Mouse (Mus musculus): ENCODE measurements at regions not wholly inside any gene's neighbourhood (a gene's known extent, or its start where the extent isn't known, plus 50 kb on each side); places are given as distances from the start of the nearest gene placed in this dataset.

DNA sequence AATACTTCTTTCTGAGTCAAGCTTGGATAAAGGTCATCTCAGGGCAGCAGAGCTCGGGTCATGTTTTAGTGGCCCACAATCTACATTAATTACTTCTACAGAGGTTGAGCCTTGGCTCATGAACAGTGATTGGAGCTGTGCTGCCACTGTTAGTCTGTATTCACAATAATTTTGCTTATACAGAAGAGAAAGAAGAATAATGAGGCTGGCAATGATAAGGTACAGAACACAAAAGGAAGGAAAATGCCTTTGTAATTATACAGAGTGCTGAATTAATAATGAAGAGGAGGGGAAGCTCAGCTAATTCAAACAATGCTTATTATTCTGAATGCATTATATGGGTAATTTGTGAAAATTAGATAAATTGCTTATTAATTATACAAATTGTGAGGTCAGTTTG is 573.9 kb upstream of the Cblb start:
- DNase-seq = no peak

DNA sequence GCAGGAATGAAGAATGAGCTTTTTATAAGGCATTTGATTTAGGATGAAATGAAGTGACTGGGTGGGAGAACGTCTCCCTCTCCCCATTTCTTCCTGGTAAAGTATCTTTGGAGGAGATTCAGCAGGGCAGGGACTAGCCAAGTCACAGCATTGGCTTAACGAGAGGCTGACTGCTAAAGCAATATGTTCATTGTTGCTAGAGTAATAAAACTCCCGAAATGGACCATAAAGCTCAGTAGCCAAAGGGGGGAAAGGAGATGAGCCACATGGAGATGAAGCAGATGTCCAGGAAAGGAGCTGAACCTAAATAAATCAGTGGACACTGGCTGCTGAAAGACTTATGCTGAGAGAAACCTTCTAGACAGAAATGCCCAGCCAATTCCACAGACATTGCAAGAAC is 555.3 kb upstream of the Cblb start:
- DNase-seq = no peak

DNA sequence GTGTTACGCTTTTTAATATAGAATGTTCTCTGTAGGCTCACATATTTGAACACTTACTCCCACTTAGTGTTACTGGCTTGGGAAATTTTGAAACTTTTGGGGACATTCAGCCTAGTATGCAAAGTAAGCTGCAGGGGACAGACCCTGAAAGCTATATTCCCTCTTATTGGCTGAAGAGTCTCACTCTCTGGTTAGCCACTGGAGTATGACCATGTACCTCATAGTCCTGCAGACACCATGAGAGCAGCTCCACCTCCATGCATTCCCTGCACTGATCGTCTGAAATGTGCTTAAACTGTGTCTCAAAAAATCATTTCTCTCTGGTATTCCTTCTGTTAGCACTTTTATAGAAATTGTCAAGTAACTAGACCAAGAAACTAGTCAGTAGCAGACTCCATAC is 534.9 kb upstream of the Cblb start:
- DNase-seq = no peak

DNA sequence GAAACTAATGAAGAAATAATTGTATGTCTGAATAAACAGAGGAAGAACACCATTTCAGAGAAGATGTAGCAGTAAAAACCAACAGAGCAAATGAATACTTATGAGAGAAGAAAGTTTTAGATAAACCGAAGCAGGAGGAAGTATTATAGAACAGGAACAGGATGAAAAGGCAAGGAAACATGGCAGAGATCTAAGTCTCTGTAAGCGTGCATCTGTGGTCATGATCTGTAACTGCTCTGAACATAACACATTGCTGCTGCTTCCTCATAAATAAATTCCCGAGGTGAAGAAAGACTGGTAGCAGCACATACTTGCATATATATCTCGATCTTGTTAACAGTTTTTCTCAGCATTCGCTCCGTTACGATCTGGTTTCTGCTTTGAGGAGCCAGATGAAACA is 533.2 kb upstream of the Cblb start:
- DNase-seq = no peak

DNA sequence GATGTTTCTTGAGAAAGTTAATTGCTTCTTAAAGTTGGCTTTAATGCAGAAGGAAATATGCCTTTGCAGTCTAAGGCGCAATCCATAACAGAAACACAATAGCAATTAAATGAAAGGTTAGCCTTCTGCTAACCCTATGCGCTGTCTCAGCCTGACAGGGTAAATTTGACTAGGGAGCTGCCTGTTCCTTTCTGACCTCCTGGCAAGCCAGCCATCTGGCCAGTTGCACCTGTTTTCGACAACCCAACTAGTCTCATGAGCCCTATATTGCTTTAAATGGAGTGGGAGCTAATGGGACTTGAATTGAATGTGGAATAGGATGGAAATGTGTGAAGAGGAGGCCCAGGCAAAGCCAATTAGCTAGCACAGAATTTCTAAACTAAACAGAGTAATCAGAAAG is 513.9 kb upstream of the Cblb start:
- DNase-seq = no peak

DNA sequence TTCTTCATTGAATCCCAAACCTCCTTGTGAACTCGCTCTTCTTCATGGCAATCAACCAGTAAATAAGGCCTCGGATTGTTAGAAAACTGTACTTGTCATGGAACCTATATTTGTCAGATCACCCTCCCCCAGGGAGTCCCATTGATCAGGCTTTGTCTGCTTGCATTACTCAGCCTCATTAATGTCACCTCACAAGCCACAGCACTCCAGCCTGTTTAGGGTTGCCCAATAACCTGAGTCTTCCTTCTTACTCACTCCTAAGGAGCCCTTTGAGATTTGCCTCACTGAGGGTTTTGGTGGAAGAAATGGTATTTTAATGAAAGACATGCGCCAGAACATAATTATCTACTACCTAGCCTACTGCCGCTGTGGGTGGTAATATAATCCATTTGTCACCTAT is 510.3 kb upstream of the Cblb start:
- DNase-seq = no peak

DNA sequence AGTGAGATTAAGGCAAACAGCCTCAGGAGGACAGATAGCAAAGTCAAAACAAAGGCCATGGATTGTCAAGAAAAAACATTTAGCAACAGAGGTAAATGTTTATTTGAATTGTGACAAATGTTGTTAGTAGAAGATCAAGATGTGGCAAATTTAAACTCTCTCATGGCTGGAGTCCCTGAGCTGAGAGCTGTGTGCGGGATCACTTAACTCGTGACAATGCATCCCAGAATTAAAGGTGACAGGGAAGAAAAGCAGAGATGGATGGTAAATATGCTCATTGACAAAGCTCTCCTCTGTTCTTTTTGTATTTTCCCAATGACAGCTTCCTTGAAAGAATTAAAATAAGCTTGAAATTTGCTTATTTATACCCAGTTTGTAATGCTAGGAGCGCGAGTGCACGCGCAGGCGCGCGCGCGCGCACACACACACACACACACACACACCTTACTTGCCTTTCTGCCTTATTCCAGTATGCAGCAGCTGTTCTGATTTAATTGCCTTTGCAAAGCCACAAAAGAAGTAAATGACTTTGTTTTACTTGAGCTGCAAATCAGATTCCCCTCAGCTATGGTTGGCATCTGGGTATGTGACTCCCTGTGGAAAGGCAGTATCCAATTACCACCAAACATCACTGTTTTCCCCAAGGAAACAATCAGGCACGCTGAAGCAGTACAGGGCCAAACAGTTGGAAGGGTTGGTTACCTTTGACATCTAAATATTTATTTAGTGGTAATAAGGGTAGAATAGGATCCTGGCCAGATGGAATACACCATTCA is 509.5 kb upstream of the Cblb start:
- DNase-seq = no peak

DNA sequence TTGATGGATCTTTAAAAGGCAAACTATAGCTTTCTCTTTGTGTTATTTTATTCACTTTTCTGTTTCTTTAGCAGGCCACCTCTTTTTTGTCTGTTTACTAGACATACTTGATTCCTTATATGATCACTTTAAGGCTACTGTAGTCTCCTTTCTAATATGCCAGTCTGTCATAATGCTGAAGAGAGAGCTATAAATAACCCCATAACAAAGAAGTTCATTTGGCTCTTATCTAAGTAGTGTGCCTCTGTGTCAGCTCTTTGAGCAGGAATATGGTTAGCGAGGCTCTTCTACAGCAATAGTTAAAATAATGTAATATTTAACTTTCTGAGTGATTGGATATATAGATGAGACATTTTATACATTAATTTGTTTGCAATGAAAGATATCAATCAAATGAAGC is 507.0 kb upstream of the Cblb start:
- no peak for DNase-seq

DNA sequence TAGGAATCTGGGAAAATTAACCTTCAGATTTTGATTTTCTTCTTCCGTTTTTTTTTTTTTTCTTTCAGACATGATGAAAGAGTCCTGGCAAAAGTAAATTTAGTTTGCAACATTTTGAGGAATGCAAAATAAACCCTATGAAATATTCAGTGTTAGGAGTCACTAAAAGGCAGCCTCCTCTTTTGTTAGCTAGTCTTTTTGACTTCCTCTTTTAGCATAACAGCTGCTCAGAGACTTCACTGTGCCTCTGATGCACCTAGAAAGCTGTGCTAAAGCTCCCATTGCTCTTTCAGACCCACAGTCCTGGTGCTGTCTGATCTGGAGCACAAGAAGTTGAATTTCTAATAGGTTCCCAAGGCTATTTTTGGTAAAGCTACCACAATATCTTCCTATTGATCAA is 498.5 kb upstream of the Cblb start:
- DNase-seq = no peak

DNA sequence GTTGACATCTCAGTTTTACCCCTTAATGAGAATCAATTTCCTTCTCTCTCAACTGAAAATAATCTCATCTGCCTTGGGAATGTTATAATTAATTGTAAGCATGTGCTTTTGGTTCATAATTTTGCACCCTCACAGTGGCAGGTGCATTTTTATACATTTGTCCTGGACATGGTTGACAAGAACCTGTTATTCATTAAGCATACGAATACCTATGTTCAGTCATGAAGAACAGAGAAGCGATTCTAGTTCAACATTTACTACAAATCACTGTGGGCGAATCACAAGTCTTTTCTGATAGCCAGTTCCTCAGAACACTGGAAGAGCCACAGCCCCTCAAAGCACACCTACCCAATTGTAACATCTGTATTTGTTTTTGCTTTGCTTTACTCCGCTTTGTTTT is 487.3 kb upstream of the Cblb start:
- DNase-seq = peak; percentile 4

DNA sequence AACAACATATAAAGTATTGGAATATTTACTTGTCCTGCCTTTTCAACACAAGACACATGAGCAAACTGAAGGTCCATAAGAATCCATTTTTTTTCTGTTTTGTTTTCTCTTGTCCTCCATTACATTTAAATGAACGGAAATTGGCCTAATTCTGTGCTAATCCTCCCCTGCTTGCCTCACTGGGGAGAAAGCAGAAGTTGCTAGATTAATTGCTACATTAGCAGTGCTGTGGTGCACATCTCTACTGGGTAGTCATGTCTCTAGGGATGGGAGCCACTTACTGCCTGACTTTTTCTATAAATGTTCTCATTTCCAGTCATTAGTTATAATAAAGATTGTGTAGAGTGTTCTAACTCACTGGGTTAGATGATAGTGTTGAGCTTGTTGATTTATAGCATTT is 484.0 kb upstream of the Cblb start:
- no peak for DNase-seq

DNA sequence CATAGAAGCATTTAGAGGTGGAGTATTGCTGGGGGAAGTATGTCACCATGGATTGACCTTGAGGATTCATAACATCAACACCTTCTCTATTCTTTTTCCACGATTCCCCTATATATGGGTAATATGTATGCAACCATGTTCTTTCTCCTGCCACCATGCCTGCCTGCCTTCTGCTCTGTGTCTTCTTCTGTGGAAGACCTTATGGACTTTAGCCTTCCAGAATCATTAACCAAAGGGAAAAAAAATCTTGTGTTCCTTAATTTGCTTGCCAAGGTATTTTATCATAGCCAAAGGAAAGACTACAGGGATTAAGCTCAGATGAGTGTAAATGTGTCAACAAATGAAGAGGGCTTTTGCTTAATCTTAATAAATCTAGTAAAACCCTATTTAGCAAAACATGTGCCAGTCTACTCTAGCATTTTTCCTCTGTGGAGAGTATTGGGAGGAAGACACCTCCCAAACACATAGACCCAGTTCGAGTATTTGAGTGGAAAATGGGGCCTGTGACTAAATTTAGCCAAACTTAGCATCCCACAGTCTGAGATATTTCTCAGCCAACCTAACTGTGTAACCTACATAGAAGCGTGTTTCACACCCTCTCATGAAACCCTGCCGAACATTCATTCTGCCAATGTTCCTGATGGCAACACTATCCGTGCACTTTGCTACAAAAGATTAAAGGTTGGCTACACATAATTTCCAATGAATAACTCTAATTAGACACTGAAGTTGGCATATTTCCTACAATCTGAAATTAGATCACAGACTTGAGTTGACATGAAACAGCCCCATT is 468.0 kb upstream of the Cblb start:
- DNase-seq = peak; percentile 12

DNA sequence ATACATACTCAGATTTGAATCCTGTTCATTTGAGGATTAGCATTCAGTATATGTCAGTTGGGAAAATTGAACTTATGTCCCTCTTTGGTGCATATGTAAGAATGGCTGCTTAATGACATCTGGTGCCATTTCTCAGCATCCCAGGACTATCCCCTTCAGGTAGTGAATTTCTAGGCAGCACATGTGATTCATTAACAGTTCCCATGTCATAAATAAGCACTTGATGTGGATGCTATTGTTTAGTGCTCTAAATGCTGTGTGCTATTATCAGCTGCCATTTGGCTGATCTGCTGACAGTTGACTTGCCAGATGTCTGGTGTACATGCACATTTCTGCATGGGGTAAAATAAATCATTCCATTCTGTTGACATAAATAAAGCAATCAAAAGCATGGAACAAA is 467.0 kb upstream of the Cblb start:
- no peak for DNase-seq

DNA sequence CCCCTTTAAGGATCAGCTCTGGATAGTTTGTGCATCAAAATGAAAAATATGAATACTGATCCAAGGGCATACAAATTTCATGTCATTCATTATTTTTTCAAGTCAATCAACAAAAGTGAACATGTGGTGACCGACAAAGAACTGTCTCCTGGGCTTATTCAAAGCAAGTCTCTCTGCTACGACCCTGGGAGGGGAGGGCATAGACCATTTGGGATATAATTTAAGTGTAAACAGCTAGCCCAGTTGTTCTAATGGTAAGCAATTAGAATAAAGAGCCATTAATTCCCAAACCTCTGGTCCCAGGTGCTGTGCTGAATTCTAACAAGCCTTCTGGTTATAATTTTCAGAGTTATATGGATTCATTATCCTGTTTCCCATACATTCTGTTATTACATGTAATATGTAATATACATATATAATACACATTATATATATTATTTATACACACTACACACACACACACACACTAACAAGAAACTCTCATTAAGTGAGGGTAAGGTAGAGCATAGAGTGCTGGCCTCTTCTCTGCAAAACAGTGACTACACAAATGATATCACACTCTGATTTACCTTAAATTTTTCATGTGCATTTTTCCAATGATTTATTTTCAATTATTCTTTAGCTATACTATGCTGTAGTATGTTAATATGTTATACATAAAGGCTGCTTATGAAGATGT is 453.0 kb upstream of the Cblb start:
- no peak for DNase-seq

DNA sequence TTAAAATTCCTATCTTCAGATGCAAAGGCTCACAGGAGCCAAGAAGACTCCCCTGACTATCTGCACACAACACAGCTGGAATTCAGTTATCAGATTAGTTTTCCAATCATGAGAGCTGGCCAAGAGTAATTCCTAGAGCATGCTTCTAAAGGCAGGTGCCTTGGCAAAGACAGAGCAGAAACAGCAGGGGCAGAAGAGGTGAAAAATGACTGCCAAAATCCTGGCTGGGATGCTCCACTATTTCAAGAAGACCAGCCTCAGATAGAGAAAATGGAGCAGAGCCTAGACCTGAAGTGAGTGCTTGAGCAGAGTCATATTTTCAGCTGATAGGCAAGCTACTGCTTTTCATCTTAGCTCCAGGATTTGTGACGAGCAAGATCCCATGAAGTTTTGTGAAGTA is 450.5 kb upstream of the Cblb start:
- DNase-seq = no peak

DNA sequence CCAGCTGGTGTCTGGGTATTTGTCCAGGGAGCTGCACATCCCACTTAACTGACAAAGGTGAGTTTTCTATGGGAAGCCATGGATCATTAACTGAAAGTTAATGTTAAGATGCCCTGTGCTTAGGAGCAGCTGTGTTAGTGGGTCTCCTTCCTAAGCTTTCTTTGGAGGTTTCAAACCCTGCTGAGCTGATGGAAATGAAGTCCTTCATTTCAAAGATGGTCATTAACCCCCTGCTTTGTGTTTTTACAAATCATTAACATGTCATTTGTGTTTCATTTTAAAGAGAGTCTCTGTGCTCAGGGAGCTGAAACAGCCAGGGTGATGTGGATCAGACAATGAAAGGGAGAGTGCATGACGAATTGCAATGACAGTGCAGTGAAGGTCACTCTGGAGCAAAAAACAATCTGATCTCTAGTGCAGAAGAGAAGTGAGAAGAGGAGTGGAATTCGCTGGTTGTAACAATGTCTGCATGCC is 441.1 kb upstream of the Cblb start:
- no peak for DNase-seq

DNA sequence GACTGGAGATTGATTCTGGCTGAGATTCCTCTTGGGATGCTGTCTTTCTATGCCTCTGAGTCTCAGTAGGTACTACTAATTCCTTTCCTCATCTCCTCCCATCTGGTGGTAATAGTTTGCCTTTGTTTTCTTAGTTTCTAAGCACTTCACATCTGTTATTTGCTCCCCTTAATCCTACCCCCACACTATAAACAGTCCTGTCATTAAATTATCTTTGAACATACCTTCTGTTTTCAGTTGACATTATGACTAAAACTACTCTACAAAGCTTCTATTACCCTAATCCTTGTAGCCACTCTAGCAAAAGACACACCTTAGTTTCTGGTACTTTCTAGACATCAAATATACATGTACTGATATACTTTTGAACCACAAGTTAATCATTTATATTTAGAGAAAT is 413.4 kb upstream of the Cblb start:
- no peak for DNase-seq

DNA sequence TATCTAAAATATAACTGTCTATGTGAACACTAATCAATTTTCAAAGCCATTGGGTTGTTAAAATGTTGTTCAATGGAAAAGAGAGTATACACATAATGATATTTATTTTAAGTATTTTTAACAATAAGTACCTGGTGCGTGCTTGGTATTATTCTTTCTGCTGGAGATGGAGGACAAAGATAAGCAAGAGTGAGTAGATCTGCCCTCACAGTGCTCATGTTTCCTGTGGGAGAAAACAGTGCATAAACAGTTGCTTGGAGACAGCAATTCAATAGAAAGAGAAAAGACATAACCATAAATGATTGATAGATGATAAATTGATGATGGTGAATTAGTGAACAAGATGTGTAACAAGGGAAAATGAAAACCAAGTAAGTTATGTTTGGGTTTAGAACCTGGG is 384.4 kb upstream of the Cblb start:
- DNase-seq = no peak

DNA sequence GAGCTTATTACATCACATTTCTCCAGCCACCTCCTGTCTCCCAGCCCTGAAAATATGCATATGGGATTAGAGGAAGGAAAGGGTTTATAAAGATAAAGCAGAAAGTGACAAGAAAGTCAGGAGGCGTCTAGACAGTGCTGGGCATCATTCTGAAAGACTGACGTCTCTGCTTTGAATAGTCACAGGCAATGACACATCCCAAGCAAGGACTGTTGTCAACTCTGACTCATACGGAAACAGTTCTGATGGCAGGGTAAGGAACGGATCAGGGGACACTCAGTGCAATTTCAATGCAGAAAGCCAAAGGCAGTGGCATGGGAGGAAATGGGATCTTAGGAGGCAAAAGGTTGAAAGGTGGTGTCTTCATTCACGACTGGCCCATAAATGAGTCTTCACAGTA is 380.9 kb upstream of the Cblb start:
- DNase-seq = no peak

DNA sequence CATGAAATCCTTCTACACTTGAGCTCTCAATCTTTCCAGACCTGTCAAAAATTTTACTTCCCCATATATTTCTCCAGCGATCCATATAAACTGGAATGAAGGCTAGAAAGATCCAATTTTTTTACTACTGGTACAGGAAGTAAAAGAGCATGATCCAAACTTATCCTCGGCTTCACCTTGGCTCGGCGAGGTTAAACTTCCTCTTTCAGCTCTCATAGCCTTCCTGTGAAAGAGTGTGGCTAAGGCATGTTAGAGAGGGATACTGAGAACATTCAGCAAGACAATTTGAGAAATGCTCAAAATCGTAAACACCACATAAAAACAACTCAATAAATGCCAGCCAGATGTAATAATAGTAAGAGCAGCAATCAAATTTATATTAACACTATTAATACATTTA is 380.3 kb upstream of the Cblb start:
- no peak for DNase-seq

DNA sequence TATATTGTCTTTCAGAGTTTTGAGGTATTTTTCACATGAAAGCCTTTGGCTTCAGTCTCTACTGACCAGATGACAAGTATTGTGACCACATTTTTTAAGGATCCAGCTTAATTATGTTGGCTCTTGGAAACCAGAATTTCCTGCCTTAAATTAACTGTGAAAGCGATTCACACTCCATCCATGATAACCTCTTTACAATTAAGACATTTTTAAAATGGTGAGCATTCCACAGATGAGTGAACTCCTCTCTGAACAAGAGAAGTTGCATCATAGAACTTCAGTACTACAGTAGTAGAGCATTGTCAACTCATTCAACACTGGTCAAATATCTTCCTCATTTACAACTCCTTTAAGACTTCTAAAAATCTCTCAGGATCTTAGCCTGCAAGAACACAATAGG is 369.3 kb upstream of the Cblb start:
- DNase-seq = no peak

DNA sequence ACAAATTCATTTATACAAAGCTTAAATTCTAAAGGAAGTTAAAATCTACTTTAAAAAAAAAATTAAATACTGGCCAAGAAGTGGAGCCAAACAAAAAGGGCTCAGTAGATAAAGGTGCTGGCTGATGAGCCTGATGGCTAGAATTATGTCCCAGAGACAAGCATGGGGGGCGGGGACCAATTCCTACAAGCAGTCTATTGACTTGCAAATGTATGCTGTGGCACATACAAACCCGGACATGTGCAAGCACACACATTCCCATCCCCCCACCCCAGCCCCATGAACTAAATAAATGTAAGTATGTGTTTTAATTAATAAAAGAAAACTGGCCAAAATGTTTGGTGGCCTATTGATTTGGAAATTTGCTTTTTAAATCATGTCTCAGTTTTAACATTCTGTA is 366.7 kb upstream of the Cblb start:
- DNase-seq = no peak

DNA sequence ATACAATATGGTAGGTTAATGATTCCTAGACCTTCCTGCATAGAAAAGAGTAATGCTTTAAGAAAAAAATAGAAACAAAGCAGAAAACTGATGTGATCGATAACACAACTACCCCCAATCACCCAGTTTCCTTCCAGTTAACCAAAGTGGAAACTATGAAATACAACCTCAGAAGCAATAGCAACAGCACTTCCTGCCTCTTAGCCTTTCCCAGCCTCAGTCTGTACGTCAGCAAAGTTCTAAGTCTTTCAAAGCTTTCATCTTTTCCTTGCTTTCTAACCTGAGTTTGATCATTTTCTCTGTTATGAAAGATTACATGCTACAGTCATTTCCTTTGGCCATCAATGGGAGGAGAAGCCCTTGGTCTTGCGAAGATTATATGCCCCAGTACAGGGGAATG is 355.9 kb upstream of the Cblb start:
- no peak for DNase-seq

DNA sequence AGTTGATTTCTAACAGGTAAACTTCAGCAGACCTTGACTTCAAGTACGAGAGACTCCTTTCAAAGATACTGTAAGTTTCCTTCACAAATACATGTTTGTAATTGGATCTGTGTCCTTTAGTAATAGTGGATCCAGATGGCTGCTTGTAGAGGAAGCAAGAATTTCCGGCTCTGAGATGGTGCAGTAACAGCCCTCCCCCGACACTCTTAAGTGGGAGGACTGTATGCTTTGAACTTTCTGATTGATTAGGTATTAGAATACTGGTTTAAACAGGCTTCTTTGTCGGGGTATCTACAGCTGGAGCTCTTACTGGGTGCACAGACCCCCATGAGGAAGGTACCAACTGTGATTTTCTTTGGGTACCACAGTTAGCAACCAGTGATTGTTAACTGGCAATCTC is 355.0 kb upstream of the Cblb start:
- DNase-seq = no peak
